Mouse (Mus musculus) spleen, adult 2 months (tissue): ENCODE measurements around the gene Zbtb39. TPM values are rescaled to one million over a fixed set of nuclear protein-coding genes. Genes with fewer than 3 reads are reported as not detected.

ENCODE experiments used
- DNase-seq, 2 experiments: peaks; one replicate each; pipeline versions ENCODE4 v3.0.0 to v3.0.0-alpha.2; 2012 to 2021; ENCODE audit warnings: low spot score in 2 of 2, low read depth in 1 of 2
- H3K27ac ChIP-seq: fragments of 200-500 bp; 2 replicates; pipeline ENCODE4 v1.5.1; 2012; ENCODE audit warnings: low read length, inconsistent platforms; ENCODE audit not compliant: insufficient read depth
- H3K27me3 ChIP-seq: fragments of 200-500 bp; 2 replicates; pipeline ENCODE4 v1.6.1; 2012; ENCODE audit warnings: mild to moderate bottlenecking, moderate library complexity, low read length, inconsistent platforms; ENCODE audit not compliant: control insufficient read depth, insufficient read depth
- H3K36me3 ChIP-seq: fragments of 200-500 bp; 2 replicates; pipeline ENCODE4 v1.6.1; 2012; ENCODE audit warnings: mild to moderate bottlenecking, low read length, inconsistent platforms; ENCODE audit not compliant: control insufficient read depth, insufficient read depth
- H3K4me1 ChIP-seq: fragments of 200-500 bp; 2 replicates; pipeline ENCODE4 v1.6.1; 2011; ENCODE audit warnings: inconsistent platforms; ENCODE audit not compliant: control insufficient read depth, insufficient read depth, insufficient read length
- H3K4me3 ChIP-seq: fragments of 200-500 bp; 2 replicates; pipeline ENCODE4 v1.5.1; 2011; ENCODE audit warnings: mild to moderate bottlenecking, inconsistent platforms; ENCODE audit not compliant: insufficient read depth, insufficient read length; ENCODE audit errors: extremely low read depth
- CTCF ChIP-seq: fragments of 200-500 bp; IDR thresholded peaks from 2 replicates; pipeline ENCODE4 v1.5.1; 2011; ENCODE audit warnings: mild to moderate bottlenecking, inconsistent platforms; ENCODE audit not compliant: insufficient read depth, insufficient read length, insufficient replicate concordance; ENCODE audit errors: extremely low read depth
- POLR2A ChIP-seq: fragments of 200-500 bp; IDR thresholded peaks from 2 replicates; pipeline ENCODE4 v1.6.1; 2011; ENCODE audit warnings: low read depth, low read length, inconsistent platforms
- WGBS: fragments of 180-500 bp; shearing (Covaris S2); methylation state at CpG from one replicate; pipeline ENCODE4 v1.1.7; 2018; 5-methylcytosine and 5-hydroxymethylcytosine counted together
- polyA plus RNA-seq: library from polyadenylated mRNA; depleted of rRNA; stranded (reverse); fragments of >200 nt; gene quantifications from 2 replicates; pipeline ENCODE4 v1.2.3, GENCODE M21; 2012

Zbtb39 gene
- polyA plus RNA-seq, 1 experiment = 5.6 TPM

DNA sequence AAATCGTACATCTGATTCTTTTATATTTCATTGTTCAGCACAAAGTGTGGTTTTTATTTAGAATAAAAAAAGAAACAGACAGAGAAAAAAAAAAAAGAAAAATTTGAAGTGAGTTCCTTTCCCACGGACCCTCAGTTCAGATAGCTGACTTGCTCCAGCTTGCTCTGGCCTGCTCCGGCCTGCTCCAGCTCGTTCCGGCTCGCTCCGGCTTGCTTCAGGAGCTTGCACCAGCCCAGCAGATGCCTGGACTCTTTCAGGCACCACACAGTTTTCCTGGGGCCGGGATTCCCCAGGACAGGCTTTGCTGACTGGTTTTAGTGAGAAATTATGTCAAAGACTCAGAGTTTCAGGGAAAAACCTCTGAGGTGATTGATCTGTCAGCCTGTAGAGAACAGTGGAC, 7.9 kb downstream of the Zbtb39 start:
- Histone ChIP-seq H3K36me3 (peaks cover 22% of the 10 kb centered on the region), H3K4me1 (no peaks in the 10 kb centered on the region), H3K27ac (no peak overlapping the region), H3K27me3 (no peaks in the 10 kb centered on the region), H3K4me3 (no peak overlapping the region)
- no peak for TF ChIP-seq POLR2A
- no peak for TF ChIP-seq CTCF
- 88% methylated on average over 8 of the region's 8 CpGs for WGBS
- DNase-seq = no peak

DNA sequence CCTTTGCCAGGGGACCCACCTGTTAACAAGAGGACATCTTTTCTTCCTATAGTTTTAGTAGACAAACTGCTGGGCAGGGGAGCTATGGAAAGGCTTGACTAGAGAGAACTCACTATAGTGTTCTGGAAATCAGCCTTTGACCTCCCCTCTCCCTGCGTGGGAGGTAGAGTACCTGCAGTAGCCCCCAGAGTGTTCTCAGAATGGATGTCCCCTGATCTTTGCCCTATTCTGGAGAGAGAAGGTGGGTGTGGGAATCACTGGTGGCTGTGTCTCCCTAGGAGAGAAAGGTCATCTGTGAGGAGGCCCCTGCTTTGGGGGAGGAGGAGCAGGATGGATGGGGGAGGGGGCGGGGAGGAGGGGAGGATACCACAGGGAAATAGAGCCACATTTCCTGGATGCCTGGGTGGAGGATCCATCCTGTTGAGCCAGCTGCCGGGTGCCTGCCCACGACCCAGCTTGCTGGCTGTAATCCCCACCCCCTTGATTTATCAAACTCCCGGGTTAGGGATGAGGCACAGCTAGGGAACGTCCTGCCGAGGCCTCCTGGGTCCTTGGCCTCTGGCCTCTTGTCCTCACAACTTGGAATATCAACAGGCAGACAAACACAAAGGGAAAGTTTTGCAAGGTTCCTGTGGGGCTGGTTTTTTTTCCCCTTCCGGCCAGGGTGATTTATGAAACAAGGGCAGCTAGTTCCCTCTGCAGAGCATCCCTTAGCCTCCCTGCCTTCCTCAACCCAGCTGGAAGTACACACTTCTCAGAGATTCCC, 9.7 kb downstream of the Zbtb39 start:
- peaks cover 6% of the 10 kb centered on the region for H3K36me3 ChIP-seq
- 53% methylated on average over 8 of the region's 8 CpGs for WGBS
- H3K27ac ChIP-seq = no peak overlapping the region
- H3K27me3 ChIP-seq = no peaks in the 10 kb centered on the region
- H3K4me3 ChIP-seq = no peak overlapping the region
- no peak for DNase-seq
- TF ChIP-seq POLR2A (no peak), CTCF (no peak)
- H3K4me1 ChIP-seq = no peaks in the 10 kb centered on the region

DNA sequence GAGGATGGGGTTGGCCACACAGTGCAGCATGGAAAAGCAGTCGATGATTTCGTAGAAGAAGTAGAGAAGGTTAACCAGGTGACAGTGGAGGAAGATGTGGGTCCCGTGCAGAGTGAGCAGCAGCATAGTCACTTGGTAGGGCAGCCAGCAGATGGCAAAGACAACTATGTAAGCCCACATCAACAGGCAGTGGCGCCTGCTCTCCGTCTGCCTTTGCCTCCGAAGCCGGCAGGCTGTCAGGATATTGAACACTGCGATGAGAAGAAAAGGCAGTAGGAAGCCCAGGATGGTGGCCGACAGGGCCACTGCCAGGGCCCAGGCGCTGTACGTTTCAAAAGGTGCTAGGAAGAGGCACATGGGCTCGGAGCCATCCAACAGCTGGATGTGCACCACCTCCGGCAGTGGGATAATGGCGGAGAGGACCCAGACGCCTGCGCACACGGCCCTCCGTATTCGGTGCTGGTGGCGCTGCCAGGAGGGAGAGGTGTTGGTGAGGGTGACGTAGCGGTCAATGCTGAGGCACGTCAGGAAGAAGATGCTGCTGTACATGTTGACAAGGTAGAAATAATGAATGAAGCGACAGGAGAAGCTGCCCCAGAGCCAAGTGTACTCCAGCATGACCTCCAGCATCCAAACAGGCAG, 10.9 kb downstream of the Zbtb39 start:
- no peak for DNase-seq
- no peaks in the 10 kb centered on the region for H3K4me1 ChIP-seq
- H3K36me3 ChIP-seq = peaks cover 3% of the 10 kb centered on the region; the same call in 1 of the 2 replicates
- H3K4me3 ChIP-seq = peak overlapping the region; percentile 35
- peak overlapping the region; percentile 38; the same call in 1 of the 2 replicates for H3K27ac ChIP-seq
- TF ChIP-seq POLR2A (no peak), CTCF (no peak)
- 79% methylated on average over 24 of the region's 24 CpGs for WGBS
- no peaks in the 10 kb centered on the region for H3K27me3 ChIP-seq

- TF ChIP-seq CTCF (no peak), POLR2A (no peak)
- no peaks in the 10 kb centered on the region for H3K4me1 ChIP-seq
- DNase-seq = no peak
- 0 out of 2 replicates have a peak, but pooled peaks cover 3% of the 10 kb centered on the region for H3K36me3 ChIP-seq
- peak within 1 kb of the TSS; percentile 21; the same call in 1 of the 2 replicates for H3K4me3 ChIP-seq
- H3K27me3 ChIP-seq = no peaks in the 10 kb centered on the region
- 68% methylated on average over 8 of the region's 8 CpGs for WGBS
- H3K27ac ChIP-seq = no peak within 1 kb of the TSS; the same call in 1 of the 2 replicates
Measured at GRCm38 (mm10) chr10:127751548-127751947, 12.2 kb downstream of the Zbtb39 start, which contains the start of gene Gpr182. Gpr182 (minus strand) TSS chr10:127751732.

- no peak for DNase-seq
- WGBS = 72% methylated on average over 6 of the region's 6 CpGs
- Histone ChIP-seq H3K27ac (no peak overlapping the region), H3K4me1 (no peaks in the 10 kb centered on the region), H3K4me3 (no peak overlapping the region), H3K36me3 (no peaks in the 10 kb centered on the region), H3K27me3 (no peaks in the 10 kb centered on the region)
- no peak for TF ChIP-seq POLR2A
- TF ChIP-seq CTCF = no peak
Measured at GRCm38 (mm10) chr10:127754566-127755166, 15.3 kb downstream of the Zbtb39 start.

DNA sequence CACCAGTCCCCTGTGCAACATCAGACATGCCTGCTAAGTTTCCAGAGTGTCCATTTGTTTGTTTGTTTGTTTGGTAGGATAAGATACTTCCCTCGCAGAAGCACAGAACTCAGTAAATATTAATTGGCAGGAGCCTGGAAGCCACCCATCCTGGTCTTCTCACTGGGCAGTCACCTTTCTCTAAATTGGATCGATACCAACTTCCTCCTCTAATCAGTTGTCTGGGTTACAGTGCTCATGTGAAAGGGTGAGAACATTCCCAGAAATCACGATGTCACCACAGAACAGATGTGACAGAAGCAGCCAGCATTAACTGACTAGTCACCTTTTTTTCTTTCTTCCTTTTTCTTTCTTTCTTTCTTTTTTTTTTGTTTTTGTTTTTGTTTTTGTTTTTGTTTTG, 15.9 kb downstream of the Zbtb39 start:
- TF ChIP-seq CTCF (no peak), POLR2A (no peak)
- Histone ChIP-seq H3K27me3 (no peaks in the 10 kb centered on the region), H3K36me3 (no peaks in the 10 kb centered on the region), H3K4me1 (no peaks in the 10 kb centered on the region), H3K27ac (no peak overlapping the region), H3K4me3 (no peak overlapping the region)
- DNase-seq = no peak
- 56% methylated on average over 3 of the region's 3 CpGs for WGBS
